Mouse (Mus musculus) olfactory bulb, adult 2 months (tissue): Measurements from ENCODE around the gene Ccdc33.

Experiments
- CTCF ChIP-seq: fragments of 200-500 bp; IDR thresholded peaks from 2 replicates; pipeline ENCODE4 v1.5.1; 2012; ENCODE audit warnings: low read depth, mild to moderate bottlenecking, low read length, moderate library complexity; ENCODE audit not compliant: insufficient read depth
- POLR2A ChIP-seq: fragments of 200-500 bp; IDR thresholded peaks from 2 replicates; pipeline ENCODE4 v1.6.1; 2012; ENCODE audit warnings: mild to moderate bottlenecking, low read depth, low read length, moderate library complexity; ENCODE audit not compliant: insufficient read depth

DNA sequence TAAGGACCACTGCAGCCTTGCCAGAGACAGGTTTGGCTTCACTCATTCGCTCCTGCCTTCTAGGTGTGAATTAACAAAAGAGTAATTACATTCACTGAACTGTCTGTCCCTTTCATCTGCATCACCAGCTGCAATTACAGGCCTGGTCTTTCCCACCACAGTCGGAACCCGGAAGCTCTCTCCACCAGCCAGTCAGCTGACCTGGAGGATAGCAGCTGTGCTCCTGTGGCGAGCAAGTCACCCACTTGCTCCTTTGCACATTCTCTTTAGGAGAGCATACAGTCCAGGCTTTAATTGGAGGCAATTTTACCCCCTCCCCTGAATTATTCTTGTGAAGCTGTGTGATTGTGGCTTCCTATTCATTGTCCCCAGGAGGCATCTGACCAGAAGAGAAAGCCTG is 73.0 kb downstream of the Ccdc33 start:
- no peak for TF ChIP-seq CTCF
- no peak for TF ChIP-seq POLR2A
